In the genomic region with DNA sequence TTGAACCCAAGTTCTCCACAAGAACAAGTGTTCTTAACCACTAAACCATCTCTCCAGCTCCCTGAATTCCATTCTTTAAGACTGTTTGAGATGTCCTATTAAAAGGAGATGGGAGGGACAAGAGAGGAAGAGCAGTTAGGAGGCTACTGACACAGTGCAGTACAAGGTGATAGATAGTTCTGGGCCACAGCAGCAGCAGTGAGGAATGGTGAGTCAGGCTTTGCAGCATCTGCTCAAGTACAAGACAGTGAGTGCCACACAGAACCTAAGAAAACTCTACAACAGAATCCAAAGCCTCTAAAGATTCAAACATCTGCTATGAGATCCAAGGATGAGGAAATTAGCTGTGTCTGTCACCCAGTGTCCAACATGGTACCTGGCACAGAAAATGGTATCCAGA, we compare ENCODE assay signal across 26 mouse cellular contexts. TPM values are rescaled to one million over a fixed set of nuclear protein-coding genes. Genes with fewer than 3 reads are reported as not detected.
DNase-seq lines count a peak whose midpoint lies in the region; ATAC-seq and TF ChIP-seq lines count a peak whose summit lies in the region.
"Had no signal": no experiment of that assay in that cellular context is flagged by ENCODE, and none has a peak within 500 bp of the region (broad histone marks: within the 10 kb centered on the region; RNA-seq: fewer than 3 reads in every experiment).

No protein-coding gene starts in this region.

- no peak for TF ChIP-seq CTCF in bone marrow macrophage, adult 2 months (IDR thresholded peaks at IDR 0.05; ENCODE audit: low read depth, low read length)

- H3K9me3 ChIP-seq in megakaryocyte, embryonic 14.5 days = no peaks in the 10 kb centered on the region
- H3K9me3 ChIP-seq: forebrain, embryonic 15.5 days; G1E had no signal

- peak overlapping the region; percentile 10 for H3K4me3 ChIP-seq in megakaryocyte, embryonic 14.5 days (replicated peaks)
- no peak overlapping the region for H3K4me3 ChIP-seq in bone marrow macrophage, adult 2 months (ENCODE audit: insufficient read depth, low read length)
- H3K4me3 ChIP-seq: embryonic facial prominence, embryonic 10.5 days; embryonic facial prominence, embryonic 12.5 days; forebrain, embryonic 13.5 days; forebrain, embryonic 15.5 days had no signal

- H3K36me3 ChIP-seq in megakaryocyte, embryonic 14.5 days (replicated peaks; ENCODE audit: low read length) = peaks cover 12% of the 10 kb centered on the region
- H3K36me3 ChIP-seq: embryonic facial prominence, embryonic 12.5 days had no signal

- no peak for TF ChIP-seq POLR2A in bone marrow macrophage, adult 2 months (IDR thresholded peaks at IDR 0.05; ENCODE audit: borderline replicate concordance, low read depth, low read length)

- ATAC-seq in frontal cortex, adult (ENCODE audit: low TSS enrichment) = peak; percentile 41; the same call in 1 of the 2 replicates
- ATAC-seq in megakaryocyte, adult 5-6 weeks (ENCODE audit: poor library complexity, severe bottlenecking) = no peak
- ATAC-seq in cerebellum, adult (ENCODE audit: insufficient number of reproducible peaks, low FRiP score, low TSS enrichment) = no peak
- ATAC-seq: activated CD4-positive, CD25-positive, alpha-beta regulatory T cell, adult 4 months; CD4-positive, CD25-positive, alpha-beta regulatory T cell, adult 4 months; forebrain, embryonic 13.5 days; forebrain, embryonic 15.5 days; forebrain, postnatal 0 days; Patski had no signal

- peak overlapping the region; percentile 91 for H3K27ac ChIP-seq in bone marrow macrophage, adult 2 months (ENCODE audit: insufficient read depth, low read depth, low read length)
- H3K27ac ChIP-seq: embryonic facial prominence, embryonic 10.5 days; embryonic facial prominence, embryonic 12.5 days; forebrain, embryonic 13.5 days; forebrain, embryonic 15.5 days had no signal

- no peaks in the 10 kb centered on the region for H3K27me3 ChIP-seq in megakaryocyte, embryonic 14.5 days (replicated peaks)
- H3K27me3 ChIP-seq: CH12.LX; embryonic facial prominence, embryonic 12.5 days; forebrain, embryonic 13.5 days; forebrain, embryonic 15.5 days; Patski had no signal

- H3K4me1 ChIP-seq in megakaryocyte, embryonic 14.5 days = peaks cover 67% of the 10 kb centered on the region
- peaks cover 34% of the 10 kb centered on the region for H3K4me1 ChIP-seq in bone marrow macrophage, adult 2 months (ENCODE audit: control insufficient read depth, insufficient read depth, low read length)
- H3K4me1 ChIP-seq: embryonic facial prominence, embryonic 10.5 days; embryonic facial prominence, embryonic 12.5 days had no signal

- no peak for DNase-seq in frontal cortex, postnatal 10 days (ENCODE audit: low spot score in 2 of 2)
- DNase-seq in c-Kit-positive CD71-positive TER-119-positive erythroid progenitor cells, embryonic 14.5 days (ENCODE audit: low spot score) = no peak
- DNase-seq: adrenal gland, adult 8-10 months; adrenal gland, postnatal 14 days; adrenal gland, postnatal 36 days; B cell, adult 2 months; cerebellum, adult 11-12 months; cerebellum, adult 2 months; cerebellum, adult 9-10 months; cerebellum, postnatal 10 days; cerebellum, postnatal 25 days; forebrain, postnatal 0 days had no signal

RNA-seq across cellular contexts. Expression of a gene that starts 51.8 kb away (rescaled TPM):
- polyA plus RNA-seq in megakaryocyte, embryonic 14.5 days (2012; ENCODE audit: insufficient read depth, low replicate concordance) = 6.7 and 12.2 TPM in 2 replicates
- 57.5 and 67.8 TPM in 2 replicates for total RNA-seq in megakaryocyte, adult 5-6 weeks (2015)
- total RNA-seq in megakaryocyte, adult 5-6 weeks (2017) = 25.7 and 43.9 TPM in 2 replicates
- 173 and 188 TPM in 2 replicates for polyA plus RNA-seq in bone marrow macrophage, adult 2 months (2012; ENCODE audit: insufficient read depth, insufficient read length, missing spikeins)

RNA-seq across cellular contexts. Expression of a gene that starts 52.4 kb away (rescaled TPM):
- 3.6 TPM in 1 of 2 replicates, not detected in the other for polyA plus RNA-seq in megakaryocyte, embryonic 14.5 days (2012; ENCODE audit: insufficient read depth, low replicate concordance)
- 6.6 and 7.0 TPM in 2 replicates for total RNA-seq in megakaryocyte, adult 5-6 weeks (2015)
- 2.8 and 5.2 TPM in 2 replicates for total RNA-seq in megakaryocyte, adult 5-6 weeks (2017)
- 3.0 and 4.2 TPM in 2 replicates for polyA plus RNA-seq in bone marrow macrophage, adult 2 months (2012; ENCODE audit: insufficient read depth, insufficient read length, missing spikeins)

Comparison
In these comparisons a context has a peak if more than half of its experiments do, and no peak if none do; other contexts are left out.
1. RNA of a gene that starts 51.8 kb away (polyA plus RNA-seq): 173 to 188 TPM in bone marrow macrophage, adult 2 months; 6.7 to 12.2 TPM in megakaryocyte, embryonic 14.5 days; every median in the first group is over 10 times any median in the second.